Mouse (Mus musculus): ENCODE results near the gene P4ha2.

Gene P4ha2

DNA sequence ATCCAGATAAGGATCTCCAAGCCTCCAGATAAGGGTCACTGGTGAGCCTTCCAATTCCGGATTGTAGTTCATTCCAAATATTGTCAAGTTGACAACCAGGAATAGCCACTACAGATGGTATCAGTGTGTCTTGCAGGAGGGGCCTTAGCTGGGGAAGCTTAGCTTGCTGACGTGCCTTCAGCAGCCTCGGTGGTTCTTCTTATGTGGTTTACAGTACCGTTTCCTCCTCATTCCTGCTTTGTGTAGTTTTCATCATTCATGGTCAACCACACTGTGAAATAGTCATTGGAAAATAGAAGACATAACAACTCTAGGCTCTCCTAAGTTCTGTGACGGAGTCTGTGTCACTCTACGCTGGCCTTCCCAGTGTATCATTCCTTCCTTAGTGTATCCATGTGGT lies 5.1 kb downstream of the P4ha2 start:
- no peak for DNase-seq (ENCODE audit: extremely low read depth, low read depth, low spot score)

DNA sequence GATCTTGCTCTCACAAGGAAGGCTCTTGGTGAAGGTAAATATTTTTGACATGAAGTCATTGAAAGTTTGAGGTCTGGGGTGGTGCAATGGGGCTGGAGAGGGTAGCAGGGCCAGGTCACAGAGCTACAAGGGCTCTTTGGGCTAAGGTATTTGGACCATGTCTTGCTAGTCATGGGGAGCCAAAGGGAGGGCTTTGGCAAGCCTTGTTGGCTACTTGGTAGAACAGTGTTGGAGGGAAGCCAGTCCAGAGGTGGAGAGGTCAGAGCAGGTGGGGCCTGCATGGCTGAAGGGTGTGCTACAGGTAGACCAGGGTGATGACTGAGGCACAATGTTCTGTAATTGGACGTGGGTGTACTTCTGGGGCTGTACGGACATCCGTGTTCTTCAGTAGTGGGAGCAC lies 6.8 kb downstream of the P4ha2 start:
- DNase-seq (ENCODE audit: extremely low read depth, low read depth, low spot score) = no peak

- DNase-seq (ENCODE audit: extremely low read depth, low read depth, low spot score) = no peak
Measured at GRCm38 (mm10) chr11:54107239-54107638, 7.3 kb downstream of the P4ha2 start.

DNA sequence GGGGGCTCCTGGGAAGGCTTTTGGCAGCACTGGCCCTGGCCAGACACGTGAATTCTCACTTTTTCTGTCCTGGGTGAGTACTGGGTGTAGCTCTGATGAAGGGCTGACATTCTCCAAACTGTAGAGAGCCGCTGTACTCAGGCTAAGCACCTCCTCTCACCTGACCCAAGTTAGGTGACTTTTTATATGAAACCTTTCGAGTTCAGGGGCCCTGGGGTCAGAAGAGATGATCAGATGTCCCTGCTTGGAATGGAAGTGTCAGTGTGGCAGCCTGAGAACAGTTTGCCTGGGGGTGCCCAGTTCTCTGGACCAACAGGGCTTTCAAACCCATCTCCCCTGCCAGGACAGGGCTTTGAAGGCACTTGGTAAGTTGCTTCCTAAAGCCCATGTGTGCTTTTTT lies 8.2 kb downstream of the P4ha2 start:
- no peak for DNase-seq (ENCODE audit: extremely low read depth, low read depth, low spot score)

DNA sequence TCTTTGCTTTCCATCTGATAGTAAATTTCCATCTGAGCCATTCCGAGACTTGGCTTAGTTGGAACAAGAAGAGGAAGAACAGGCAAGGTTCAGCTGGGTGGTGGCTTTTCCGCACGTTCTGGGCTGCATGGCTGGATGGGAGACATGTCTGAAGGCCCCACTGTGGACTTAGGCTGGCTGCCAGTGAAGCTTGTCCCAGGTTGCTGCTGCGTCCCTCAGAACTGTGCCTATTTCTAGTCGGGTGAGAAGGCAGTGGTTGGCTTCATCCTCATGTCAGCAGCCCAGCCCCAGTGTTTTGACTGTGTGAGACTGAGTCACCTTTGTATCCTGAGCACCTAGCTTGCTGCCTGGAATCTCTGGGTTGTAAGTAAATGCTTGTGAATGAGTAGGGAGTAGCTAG lies 9.0 kb downstream of the P4ha2 start:
- no peak for DNase-seq (ENCODE audit: extremely low read depth, low read depth, low spot score)

DNA sequence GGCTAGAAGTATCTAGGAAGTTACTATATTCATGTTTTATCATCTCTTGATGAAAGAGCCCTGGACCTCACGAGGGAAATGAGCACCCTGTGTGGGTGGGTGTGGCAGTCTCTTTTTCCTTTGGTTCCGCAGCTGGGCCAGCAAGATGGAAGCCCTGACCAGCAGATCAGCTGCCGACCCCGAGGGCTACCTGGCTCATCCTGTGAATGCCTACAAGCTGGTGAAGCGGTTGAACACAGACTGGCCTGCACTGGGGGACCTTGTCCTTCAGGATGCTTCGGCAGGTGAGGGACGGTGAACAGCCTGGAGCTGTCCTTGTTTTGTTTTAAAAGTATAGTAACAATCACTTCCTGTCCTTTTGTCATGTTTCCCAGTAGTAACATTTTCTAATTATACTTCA lies 11.4 kb downstream of the P4ha2 start:
- DNase-seq (ENCODE audit: extremely low read depth, low read depth, low spot score) = no peak

- DNase-seq (ENCODE audit: extremely low read depth, low read depth, low spot score) = no peak
Measured at GRCm38 (mm10) chr11:54111976-54112741, 12.3 kb downstream of the P4ha2 start.

DNA sequence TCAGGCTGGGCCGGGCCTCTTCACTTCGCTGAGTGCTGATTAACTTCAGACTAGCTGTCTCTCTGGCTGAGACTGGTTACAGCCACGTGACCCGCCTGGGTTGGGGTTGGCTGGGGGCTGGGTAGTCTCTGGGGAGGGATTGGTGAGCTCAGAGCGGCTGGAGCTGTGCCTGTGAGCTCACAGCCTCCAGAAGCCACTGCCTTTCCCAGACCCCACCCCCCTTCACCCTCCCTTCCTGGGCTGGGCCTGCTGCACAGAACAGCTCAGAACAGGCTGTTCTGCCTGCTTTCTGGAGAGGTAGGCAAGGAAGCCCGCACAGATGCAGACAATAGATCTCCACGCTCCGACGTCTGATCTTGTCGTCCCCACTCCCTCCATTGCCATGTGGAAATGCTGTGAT lies 13.0 kb downstream of the P4ha2 start:
- no peak for DNase-seq (ENCODE audit: extremely low read depth, low read depth, low spot score)

DNA sequence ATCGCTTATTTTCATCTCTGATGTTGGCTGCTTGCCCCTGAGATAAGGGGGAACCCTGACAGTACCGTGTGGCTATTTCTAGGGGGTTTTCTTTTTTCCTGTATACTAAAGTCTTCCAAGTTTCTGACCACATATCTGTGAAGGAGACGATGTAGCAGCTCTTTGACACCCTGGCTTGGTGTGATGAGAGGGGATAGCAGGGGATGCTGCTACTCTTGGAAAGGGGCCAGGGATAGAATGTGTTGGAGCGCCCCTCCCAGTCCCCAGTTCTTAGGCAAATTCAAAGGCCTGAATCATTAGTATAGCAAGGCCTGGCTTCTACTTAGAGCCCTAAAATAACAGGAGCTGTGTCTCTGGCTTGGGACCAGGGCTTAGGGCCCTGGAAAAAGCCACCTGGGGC lies 13.5 kb downstream of the P4ha2 start:
- DNase-seq (ENCODE audit: extremely low read depth, low read depth, low spot score) = no peak

DNA sequence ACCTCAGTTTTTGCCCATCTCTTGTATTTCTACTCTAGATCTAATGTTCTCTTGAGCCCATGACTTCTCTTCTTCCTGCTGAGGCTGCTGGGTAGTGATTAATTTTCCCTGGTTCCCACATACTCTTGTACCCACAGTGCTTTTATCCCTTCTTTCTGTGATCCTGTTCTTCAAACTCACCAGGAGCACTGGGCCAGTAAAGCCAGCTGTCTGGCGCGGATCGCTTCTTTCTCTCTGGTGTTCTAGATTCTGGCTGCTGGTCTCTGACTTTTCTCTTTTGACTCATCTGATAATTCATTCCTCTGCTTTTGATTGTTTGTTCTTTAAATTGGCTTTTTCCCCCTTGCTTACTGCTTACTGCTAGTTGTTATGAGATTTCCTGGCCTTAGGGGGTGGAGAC lies 14.9 kb downstream of the P4ha2 start:
- no peak for DNase-seq (ENCODE audit: extremely low read depth, low read depth, low spot score)

DNA sequence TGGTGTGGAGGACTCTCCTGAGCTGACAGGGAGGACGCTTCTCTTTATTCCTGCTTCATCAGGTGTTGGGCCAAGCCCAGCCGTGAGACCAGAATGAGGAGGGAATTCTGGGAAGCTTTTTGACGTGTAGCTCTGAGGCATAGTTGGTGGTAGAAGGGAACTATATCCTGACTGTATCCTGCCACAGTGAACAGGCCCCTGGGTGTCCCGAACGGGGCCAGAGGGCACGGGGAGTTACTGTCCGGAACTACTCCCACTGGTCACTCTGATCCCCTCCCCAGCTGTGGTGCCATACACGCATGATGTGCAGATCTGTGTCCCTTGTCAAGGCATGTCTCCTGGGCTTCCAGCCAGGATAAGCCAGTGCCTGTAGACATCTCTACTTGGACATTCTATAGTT lies 15.4 kb downstream of the P4ha2 start:
- DNase-seq (ENCODE audit: extremely low read depth, low read depth, low spot score) = no peak

- no peak for DNase-seq (ENCODE audit: extremely low read depth, low read depth, low spot score)
Measured at GRCm38 (mm10) chr11:54115911-54116310, 16.0 kb downstream of the P4ha2 start.

DNA sequence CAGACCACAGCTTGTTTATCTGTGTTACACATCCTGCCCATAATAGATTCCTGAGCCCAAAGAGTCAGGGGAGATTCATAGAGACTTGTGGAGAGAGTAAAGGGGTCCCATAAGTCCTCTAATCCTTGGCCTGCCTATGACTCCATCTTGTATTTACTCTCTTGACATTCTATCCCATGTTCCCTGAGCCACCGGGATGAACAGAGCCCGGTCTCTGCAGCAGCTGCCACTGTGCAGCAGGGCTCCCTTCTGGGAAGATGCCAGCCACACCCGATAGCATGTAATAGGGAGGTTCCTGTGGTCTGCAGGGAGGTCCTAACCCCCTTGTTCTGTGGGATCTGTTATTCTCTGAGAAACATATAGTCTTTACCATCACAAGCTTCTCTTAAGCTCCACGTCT lies 16.5 kb downstream of the P4ha2 start:
- no peak for DNase-seq (ENCODE audit: extremely low read depth, low read depth, low spot score)

GRCm38 (mm10) chr11:54117096-54117495 lies 17.2 kb downstream of the P4ha2 start:
- no peak for DNase-seq (ENCODE audit: extremely low read depth, low read depth, low spot score)

GRCm38 (mm10) chr11:54119126-54119525 lies 19.2 kb downstream of the P4ha2 start:
- no peak for DNase-seq (ENCODE audit: extremely low read depth, low read depth, low spot score)

GRCm38 (mm10) chr11:54119740-54120360 lies 20.0 kb downstream of the P4ha2 start:
- DNase-seq (ENCODE audit: extremely low read depth, low read depth, low spot score) = no peak

DNA sequence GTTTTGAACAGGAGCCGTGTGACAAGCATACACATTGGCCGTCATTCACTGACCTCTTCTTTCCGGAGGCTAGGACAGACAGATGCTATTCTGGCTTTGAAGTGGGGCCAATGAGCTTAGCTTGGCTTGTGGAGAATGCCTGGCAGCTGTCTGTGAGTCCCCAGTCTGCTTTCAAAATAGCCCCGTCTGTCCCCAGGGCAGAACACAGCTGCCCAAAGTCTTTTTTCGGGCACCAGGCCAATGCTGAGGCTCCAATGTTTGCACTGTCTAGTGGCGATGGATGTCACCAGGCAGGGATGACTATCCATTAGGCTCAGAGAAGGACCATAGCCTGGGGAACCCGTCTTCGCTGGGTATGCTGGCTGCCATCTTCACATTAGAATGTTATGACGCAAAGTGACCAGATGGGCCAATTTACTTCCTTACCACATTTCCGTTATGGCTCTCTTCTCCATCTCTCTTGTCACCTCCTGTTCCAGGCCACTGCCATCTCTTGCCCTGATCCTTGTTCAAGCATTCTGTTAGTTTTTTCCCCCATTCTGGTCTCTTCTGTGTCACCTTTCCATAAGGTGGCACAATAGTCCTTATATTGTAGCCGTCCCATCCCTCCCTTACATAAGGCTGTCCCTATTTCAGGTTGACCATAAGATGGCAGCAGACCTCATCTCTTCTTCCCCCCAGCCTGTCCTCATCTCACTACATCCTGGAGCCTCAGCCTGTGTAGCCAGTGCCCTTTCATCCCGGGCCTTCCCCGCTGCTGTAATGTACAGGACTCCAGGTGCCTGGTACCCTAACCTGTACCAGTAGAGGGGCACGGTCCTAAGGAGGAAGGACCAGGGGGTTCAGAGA lies 22.7 kb downstream of the P4ha2 start:
- peak; percentile 23 for DNase-seq (ENCODE audit: extremely low read depth, low read depth, low spot score)

DNA sequence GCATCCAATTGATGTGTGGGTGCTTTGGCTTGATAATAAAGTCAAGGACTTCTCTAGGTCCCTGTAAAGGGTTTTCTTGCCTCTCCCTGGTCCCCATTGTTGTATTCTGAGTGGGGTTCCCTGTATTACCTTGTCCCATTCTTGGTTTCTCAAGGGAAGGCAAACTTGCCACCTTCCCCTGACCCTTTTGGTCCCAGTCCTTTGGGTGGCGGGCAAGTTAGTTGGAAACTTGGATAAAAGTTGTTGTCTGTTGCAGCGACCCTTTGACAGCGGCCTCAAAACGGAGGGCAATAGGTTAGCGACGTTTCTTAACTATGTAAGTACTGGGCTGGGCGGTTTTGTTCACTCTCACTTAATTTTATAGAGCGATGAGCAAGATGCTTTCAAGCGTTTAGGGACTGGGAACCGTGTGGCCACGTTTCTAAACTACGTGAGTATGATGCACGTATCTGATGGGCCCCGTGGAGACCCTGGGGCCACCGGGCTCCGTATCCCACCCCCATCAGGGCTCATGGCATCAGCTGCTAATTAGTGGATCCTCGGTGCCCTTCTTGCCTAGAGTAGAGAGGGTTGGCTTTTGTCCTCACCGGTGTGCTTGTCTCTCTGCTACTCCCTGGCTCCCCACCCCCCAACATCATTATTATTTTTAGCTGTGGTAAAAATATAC lies 26.2 kb downstream of the P4ha2 start:
- no peak for DNase-seq (ENCODE audit: extremely low read depth, low read depth, low spot score)

DNA sequence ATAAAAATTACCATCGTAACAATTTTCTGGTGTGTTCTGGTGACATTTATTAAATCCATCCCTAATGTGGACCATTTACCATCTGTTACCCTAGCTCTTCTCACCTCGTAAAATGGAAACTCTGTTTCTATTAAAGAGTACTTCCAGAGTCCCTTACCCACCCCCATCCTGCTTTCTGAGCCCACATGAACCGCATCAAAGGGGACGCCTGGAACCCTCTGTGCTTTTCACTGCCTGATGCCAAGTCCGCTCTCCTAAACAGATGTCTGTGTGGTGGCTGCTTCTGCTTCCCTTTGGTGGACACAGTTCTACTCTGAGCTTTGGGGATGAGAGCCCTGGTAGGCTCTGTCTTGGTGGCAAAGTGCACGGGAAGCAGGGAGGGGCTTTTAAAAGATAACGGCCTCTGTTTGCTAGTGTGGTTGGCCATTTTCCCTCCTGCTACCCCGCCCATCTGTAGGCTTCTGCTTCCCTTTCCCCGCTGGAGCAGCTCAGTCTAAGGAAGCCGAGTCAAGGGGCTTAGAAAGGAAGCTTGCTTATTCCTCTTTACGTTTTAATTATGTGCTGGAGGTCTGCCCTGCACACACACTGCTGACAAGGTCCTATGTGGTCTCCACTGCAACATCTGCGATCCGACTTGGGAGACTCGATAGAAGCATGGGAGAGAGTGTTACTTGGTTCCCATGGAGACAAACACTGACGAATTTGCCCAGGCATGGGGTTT lies 26.9 kb downstream of the P4ha2 start:
- no peak for DNase-seq (ENCODE audit: extremely low read depth, low read depth, low spot score)

DNA sequence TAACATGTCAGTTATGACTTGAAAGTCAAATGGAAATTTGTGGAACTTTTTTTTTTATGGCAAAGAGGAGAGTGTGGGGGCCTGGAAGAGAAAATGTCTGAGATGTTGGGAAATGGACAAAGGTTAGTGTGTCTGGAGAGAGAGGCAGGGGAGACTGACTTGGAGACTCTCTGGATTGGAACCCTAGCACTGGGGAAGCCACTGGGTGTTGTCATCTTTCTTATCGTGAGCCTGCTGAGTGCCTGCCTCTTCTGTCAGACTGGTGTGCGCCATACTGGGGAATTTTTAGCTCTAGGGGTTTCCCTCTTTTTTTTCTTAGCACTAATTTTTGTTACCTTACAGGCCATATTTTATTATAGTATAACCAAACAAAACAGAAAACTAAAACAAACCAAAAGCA lies 27.5 kb downstream of the P4ha2 start:
- DNase-seq (ENCODE audit: extremely low read depth, low read depth, low spot score) = no peak

DNA sequence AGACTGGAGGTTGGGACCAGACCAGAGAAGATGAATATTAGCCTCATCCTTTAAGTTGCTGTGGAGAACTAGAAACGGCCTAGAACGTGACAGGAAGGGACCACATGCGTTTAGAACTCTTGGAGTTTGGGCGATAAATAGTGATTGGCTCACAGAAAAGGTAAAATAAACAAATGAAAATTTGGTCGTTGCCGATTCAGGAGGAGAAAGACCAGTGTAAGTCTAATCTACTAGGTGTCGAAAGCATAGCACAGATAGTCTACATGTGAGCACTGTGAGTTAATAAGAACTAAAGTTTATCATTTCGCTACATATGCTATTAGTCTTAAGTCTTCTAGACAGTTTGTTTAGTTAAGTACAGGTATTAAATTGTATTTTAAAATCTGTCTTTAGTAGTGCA lies 30.1 kb downstream of the P4ha2 start:
- DNase-seq (ENCODE audit: extremely low read depth, low read depth, low spot score) = no peak

Measured in fat pad, adult 2 months (tissue).